Mouse (Mus musculus): Measurements from ENCODE around the gene 4930412O13Rik. TPM values are rescaled to one million over a fixed set of nuclear protein-coding genes. Genes with fewer than 3 reads are reported as not detected.

Gene 4930412O13Rik
- total and polyA plus RNA-seq, 3 experiments, result not detected

DNA sequence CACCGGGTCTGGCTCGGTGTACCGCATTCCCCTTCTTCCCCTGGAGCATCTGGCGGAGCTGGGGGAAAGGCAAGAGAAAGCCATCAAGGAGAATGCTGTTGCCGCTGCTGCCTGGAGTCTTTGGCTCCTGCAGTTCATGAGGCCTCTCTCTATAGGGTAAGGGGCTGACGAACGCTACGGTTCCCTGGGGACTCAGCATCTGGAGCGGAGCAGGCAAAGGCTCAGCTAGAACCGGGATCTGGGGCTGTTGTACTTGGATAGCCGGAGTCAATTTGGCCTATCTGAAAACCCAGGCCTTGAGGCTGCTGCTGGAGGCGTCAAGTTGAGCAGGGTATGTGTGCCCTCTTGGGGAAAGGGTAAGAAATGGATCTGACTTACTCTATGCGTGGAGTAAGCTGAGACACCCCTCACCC, 565 bp downstream of the 4930412O13Rik start:
- no peak for DNase-seq (ENCODE audit: extremely low read depth)
- Histone ChIP-seq H3K9me3 (replicated peaks; ENCODE audit: low read length) (peaks cover 3% of the 10 kb centered on the region), H3K4me2 (ENCODE audit: insufficient read depth, low read depth, poor library complexity, severe bottlenecking) (no peak overlapping the region), H3K27ac (ENCODE audit: insufficient read depth, low read depth) (no peak overlapping the region), H3K4me3 (replicated peaks in 1 of 3; ENCODE audit: low read depth in 2 of 3, low read length in 2 of 3, poor library complexity in 1 of 3) (no peak overlapping the region), H3K4me1 (ENCODE audit: control insufficient read depth in 1 of 2, insufficient read depth in 2 of 2) (0 out of 4 replicates have a peak, but pooled peaks cover 0 to 2% of the 10 kb centered on the region in 2 experiments), H3K36me3 (replicated peaks in 1 of 2; ENCODE audit: control insufficient read depth in 1 of 2, insufficient read depth in 1 of 2, low read length in 1 of 2) (no peaks in the 10 kb centered on the region), H3K27me3 (replicated peaks) (no peaks in the 10 kb centered on the region), H3K79me2 (replicated peaks; ENCODE audit: control insufficient read depth, extremely low read depth, insufficient read depth, poor library complexity, severe bottlenecking) (no peaks in the 10 kb centered on the region), H3K9ac (ENCODE audit: insufficient read depth, low read depth) (no peak overlapping the region)
- in situ Hi-C loops (cut with MboI; ENCODE audit: low pct_ligation_motif_present, low pct_unique_long_range_greater_than_20kb, low sequenced_read_pairs), result loop anchor here (25.0 kb wide), 1 partner anchor 419 kb away; no protein-coding TSS in a partner anchor
- no peak for TF ChIP-seq TBP (conservative IDR thresholded peaks at IDR 0.05; ENCODE audit: low read depth, low read length)
- TF ChIP-seq USF2 (conservative IDR thresholded peaks at IDR 0.05; ENCODE audit: low read depth, low read length), result no peak
- TF ChIP-seq POLR2AphosphoS2 (IDR thresholded peaks at IDR 0.05; ENCODE audit: low read depth, low read length), result no peak
- dilution Hi-C loops (cut with MboI; ENCODE audit: extremely low pct_ligation_motif_present, extremely low pct_unique_long_range_greater_than_20kb, low sequenced_read_pairs), result no loop called here

DNA sequence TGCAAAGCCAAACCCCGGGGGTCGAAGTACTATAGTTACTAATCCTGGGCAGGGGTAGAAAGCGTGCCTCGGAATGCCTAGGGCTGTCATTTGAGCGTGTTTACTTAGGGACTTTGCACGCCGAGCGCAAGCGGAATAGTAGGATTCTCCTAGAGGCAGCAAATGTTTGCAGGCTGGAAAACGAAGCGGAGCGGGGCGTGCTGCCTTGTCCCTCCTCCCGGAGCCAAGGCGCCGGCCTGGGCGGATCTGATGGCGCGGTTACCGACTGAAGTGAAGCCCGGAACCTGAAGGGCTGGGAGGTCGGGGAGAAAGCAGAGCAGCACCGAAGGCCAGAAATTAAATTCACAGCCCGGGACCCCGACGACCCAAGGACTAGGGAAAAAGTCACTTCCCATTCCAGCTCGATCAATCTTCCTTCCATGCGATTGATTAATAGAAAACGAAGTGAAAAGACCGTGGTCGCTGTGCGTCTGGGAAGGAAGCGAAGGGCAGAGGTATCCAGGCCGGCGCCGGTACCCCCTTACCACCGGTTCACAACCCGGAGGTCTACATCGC, 1.4 kb downstream of the 4930412O13Rik start:
- no peak for DNase-seq (ENCODE audit: extremely low read depth)
- in situ Hi-C loops (cut with MboI; ENCODE audit: low pct_ligation_motif_present, low pct_unique_long_range_greater_than_20kb, low sequenced_read_pairs), result loop anchor here (25.0 kb wide), 1 partner anchor 420 kb away; no protein-coding TSS in a partner anchor
- dilution Hi-C loops (cut with MboI; ENCODE audit: extremely low pct_ligation_motif_present, extremely low pct_unique_long_range_greater_than_20kb, low sequenced_read_pairs), result no loop called here
- Histone ChIP-seq H3K4me3 (replicated peaks in 1 of 3; ENCODE audit: low read depth in 2 of 3, low read length in 2 of 3, poor library complexity in 1 of 3) (no peak overlapping the region), H3K27me3 (replicated peaks) (no peaks in the 10 kb centered on the region), H3K4me2 (ENCODE audit: insufficient read depth, low read depth, poor library complexity, severe bottlenecking) (no peak overlapping the region), H3K9me3 (replicated peaks; ENCODE audit: low read length) (no peaks in the 10 kb centered on the region), H3K4me1 (ENCODE audit: control insufficient read depth in 1 of 2, insufficient read depth in 2 of 2) (0 out of 4 replicates have a peak, but pooled peaks cover 0 to 2% of the 10 kb centered on the region in 2 experiments), H3K79me2 (replicated peaks; ENCODE audit: control insufficient read depth, extremely low read depth, insufficient read depth, poor library complexity, severe bottlenecking) (no peaks in the 10 kb centered on the region), H3K27ac (ENCODE audit: insufficient read depth, low read depth) (no peak overlapping the region), H3K9ac (ENCODE audit: insufficient read depth, low read depth) (no peak overlapping the region), H3K36me3 (replicated peaks in 1 of 2; ENCODE audit: control insufficient read depth in 1 of 2, insufficient read depth in 1 of 2, low read length in 1 of 2) (no peaks in the 10 kb centered on the region)
- TF ChIP-seq CTCF (conservative IDR thresholded peaks at IDR 0.05 in 1 of 2, IDR thresholded peaks at IDR 0.05 in 1 of 2; ENCODE audit: low read depth in 2 of 2, low read length in 2 of 2), result no peak
- TF ChIP-seq MAZ (IDR thresholded peaks at IDR 0.05; ENCODE audit: low read depth, low read length), result no peak
- TF ChIP-seq PAX5 (IDR thresholded peaks at IDR 0.05; ENCODE audit: low read length), result no peak
- no peak for TF ChIP-seq E2F4 (IDR thresholded peaks at IDR 0.05; ENCODE audit: insufficient replicate concordance, low read depth, low read length)

DNA sequence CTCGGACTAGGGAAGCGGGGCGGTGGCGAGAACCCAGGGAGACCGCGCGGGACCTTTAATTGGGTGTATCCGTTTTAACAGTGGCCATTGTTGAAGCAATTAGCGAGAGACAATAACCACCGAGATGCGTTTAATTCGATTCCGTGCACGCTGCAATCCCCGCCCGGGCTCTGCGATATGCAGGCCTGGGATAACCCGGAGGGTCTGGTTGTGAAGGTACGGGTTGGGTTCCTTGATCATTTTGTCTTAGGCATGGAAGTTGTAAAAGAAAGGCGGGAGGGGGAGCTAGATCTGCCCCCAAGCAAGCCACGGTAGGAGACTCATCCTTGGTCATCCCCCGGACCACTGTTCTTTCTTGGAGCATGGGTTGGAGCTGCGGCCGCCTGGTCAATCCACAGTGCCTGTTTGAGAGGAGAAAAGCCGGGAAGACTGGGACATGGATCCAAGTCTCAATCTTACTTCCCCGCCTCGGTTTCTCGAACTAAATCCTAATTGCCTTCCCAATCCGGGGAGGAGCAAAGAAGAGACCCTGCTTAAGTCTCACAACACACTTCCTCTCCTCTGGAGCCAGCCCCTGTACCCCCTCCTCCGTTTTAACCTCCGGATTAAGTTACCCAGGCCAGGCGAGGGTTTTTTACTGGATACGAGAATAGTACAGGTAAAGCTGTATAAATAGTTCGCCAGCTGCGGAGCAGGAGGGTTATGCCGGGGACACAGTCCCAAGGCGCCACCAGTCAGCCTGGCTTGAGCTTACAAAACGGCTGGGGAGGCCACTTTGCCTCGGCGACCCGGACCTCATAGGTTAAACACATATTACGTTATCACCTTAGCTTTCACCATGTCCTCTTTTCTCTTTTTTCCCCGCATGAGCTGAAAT, 2.1 kb downstream of the 4930412O13Rik start:
- no peak overlapping the region for H3K27ac ChIP-seq (ENCODE audit: insufficient read depth, low read depth)
- H3K9me3 ChIP-seq (replicated peaks; ENCODE audit: low read length), result no peaks in the 10 kb centered on the region
- H3K4me3 ChIP-seq (replicated peaks in 1 of 3; ENCODE audit: low read depth in 2 of 3, low read length in 2 of 3, poor library complexity in 1 of 3), result no peak overlapping the region
- no peaks in the 10 kb centered on the region for H3K79me2 ChIP-seq (replicated peaks; ENCODE audit: control insufficient read depth, extremely low read depth, insufficient read depth, poor library complexity, severe bottlenecking)
- H3K4me2 ChIP-seq (ENCODE audit: insufficient read depth, low read depth, poor library complexity, severe bottlenecking), result no peak overlapping the region
- H3K9ac ChIP-seq (ENCODE audit: insufficient read depth, low read depth), result no peak overlapping the region
- dilution Hi-C loops (cut with MboI; ENCODE audit: extremely low pct_ligation_motif_present, extremely low pct_unique_long_range_greater_than_20kb, low sequenced_read_pairs), result no loop called here
- in situ Hi-C loops (cut with MboI; ENCODE audit: low pct_ligation_motif_present, low pct_unique_long_range_greater_than_20kb, low sequenced_read_pairs), result loop anchor here (25.0 kb wide), 1 partner anchor 421 kb away; no protein-coding TSS in a partner anchor
- no peak for DNase-seq (ENCODE audit: extremely low read depth)
- TF ChIP-seq ZNF384 (IDR thresholded peaks at IDR 0.05; ENCODE audit: low read depth, low read length) (no peak), ETS1 (conservative IDR thresholded peaks at IDR 0.05; ENCODE audit: low read depth, low read length) (no peak), MAZ (IDR thresholded peaks at IDR 0.05; ENCODE audit: low read depth, low read length) (no peak), RAD21 (IDR thresholded peaks at IDR 0.05; ENCODE audit: low read depth, low read length) (no peak), USF2 (conservative IDR thresholded peaks at IDR 0.05; ENCODE audit: low read depth, low read length) (no peak), JUN (IDR thresholded peaks at IDR 0.05; ENCODE audit: insufficient read depth, low read depth, low read length) (no peak), GABPA (IDR thresholded peaks at IDR 0.05; ENCODE audit: insufficient replicate concordance, low read depth, low read length) (no peak), ZKSCAN1 (IDR thresholded peaks at IDR 0.05; ENCODE audit: borderline replicate concordance, low read depth, low read length) (no peak), NRF1 (IDR thresholded peaks at IDR 0.05; ENCODE audit: low read depth, low read length) (no peak), TCF12 (IDR thresholded peaks at IDR 0.05; ENCODE audit: low read depth, low read length) (no peak), MAFK (IDR thresholded peaks at IDR 0.05; ENCODE audit: insufficient replicate concordance, low read length) (no peak), MYC (IDR thresholded peaks at IDR 0.05; ENCODE audit: low read depth, low read length) (no peak), BHLHE40 (IDR thresholded peaks at IDR 0.05; ENCODE audit: low read depth, low read length) (no peak), RCOR1 (conservative IDR thresholded peaks at IDR 0.05; ENCODE audit: low read depth, low read length) (no peak), MAX (IDR thresholded peaks at IDR 0.05; ENCODE audit: low read length) (no peak), USF1 (IDR thresholded peaks at IDR 0.05; ENCODE audit: low read depth, low read length) (no peak), TBP (conservative IDR thresholded peaks at IDR 0.05; ENCODE audit: low read depth, low read length) (no peak), MEF2A (IDR thresholded peaks at IDR 0.05; ENCODE audit: borderline replicate concordance, low read depth, low read length) (no peak)
- no peaks in the 10 kb centered on the region for H3K4me1 ChIP-seq (ENCODE audit: control insufficient read depth in 1 of 2, insufficient read depth in 2 of 2)
- H3K27me3 ChIP-seq (replicated peaks), result no peaks in the 10 kb centered on the region
- no peaks in the 10 kb centered on the region for H3K36me3 ChIP-seq (replicated peaks in 1 of 2; ENCODE audit: control insufficient read depth in 1 of 2, insufficient read depth in 1 of 2, low read length in 1 of 2)
